Mouse (Mus musculus) v-Abl transformed pro-B cells (cell line): Measurements from ENCODE around the gene Tmem221.

ENCODE experiments used
- in situ Hi-C, 2 experiments: fragments of 400-800 bp; cut with MboI; formaldehyde crosslinking; loops; one replicate each; pipeline ENCODE4 v1.15.1; 2025; ENCODE audit not compliant: unreplicated experiment in 2 of 2

Tmem221 gene

DNA sequence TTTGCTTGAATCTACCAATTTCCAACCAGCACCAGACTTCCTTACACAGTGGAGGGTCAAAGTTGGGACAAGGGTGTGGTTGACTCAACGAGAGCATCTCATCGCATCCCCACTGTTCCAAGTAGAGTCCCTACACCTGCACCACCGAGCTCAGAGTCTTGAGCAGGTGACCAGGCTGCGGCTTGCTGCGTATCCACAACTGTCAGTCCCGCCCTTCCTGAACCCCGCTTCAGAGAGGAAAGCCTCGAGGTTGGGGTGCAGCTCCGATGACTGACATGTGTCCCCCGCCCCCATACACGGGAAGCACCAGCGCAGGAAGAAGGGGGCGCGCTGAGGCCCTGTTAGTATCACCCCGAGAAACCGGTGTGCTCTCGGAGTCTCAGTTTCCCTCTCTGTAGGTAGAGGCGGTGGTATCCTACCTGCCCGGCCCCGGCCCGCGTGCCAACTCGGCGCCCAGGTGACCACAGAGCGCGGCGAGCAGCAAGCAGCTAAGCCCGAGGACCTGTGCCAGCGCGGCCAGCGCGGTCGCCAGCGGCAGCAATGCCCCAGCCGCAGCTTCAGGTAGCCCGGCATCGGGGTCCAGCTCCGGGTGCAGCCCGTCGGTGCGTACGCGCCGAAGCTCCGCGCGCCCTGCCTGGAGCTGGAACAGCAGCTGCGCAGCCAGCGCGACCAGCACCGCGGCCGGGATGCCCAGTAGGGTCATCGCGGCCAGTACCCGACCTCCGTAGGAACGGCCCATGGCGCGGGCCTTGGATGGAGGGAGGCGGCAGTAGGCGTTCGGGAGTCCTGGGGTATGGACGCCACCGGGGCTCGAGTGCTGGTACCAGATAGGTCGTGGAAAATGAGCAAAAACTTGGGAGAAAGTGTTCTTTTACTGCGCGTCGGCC lies at the start of gene Tmem221:
Gene Tmem221 (minus strand): TSS at position 801 of the 887 bp plus-strand sequence.
- in situ Hi-C loops: loop anchor here in 1 of 2 experiments (10.0 kb wide), 1 partner anchor 176 kb away; no protein-coding TSS in a partner anchor

DNA sequence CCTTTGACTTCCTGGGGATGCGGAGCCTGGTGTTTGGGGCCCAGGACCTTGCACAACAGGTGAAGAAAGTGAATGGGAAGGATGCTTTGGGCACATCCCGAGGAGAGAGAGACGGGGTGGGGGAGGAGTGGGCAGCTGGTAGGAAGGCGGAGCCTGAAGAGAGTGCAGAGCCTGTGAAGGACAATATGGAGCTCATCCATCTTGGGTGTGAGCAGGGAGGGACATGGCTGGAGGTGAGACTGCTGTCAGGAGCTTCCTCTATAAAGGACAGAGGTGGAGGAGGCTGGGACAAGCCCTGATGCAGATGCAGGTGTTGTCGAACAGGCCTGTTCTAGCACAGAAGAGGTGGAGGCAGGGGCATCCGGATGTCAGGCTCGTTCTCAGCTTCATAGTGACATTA lies 45.4 kb upstream of the Tmem221 start:
- in situ Hi-C loops: no loop called here

DNA sequence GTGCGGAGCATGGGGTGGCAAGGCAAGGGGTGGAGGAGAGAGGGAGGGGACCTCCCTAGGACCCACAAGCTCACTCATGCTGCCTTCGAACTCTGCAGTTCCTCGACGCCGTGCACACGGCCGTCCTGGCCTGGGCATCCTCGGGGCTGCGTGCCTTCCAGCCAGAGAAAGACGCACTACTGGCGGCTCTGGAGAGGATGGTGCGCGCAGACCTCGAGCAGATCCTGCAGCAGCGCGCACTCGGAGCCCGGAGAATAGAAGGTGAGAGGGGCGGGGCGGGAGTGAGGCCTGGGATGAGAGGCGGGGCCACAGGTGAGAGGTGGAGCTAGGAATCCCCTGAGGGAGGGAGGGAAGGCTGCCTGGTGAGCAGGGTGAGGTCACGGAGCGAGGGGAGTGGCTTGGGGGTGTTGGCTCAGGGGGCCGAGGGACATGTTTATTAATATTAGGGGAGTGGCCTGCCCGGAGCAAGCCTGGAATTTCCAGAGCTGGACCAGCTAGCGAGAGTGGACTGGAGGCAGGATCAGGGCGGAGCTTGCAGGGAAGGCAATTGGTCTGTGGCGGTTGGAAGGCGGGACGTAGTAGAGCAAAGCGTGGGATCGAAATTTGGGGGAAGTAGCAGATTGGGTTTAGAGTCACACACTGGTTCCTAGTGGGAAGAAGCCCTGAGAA lies 44.1 kb upstream of the Tmem221 start:
- in situ Hi-C loops: no loop called here

DNA sequence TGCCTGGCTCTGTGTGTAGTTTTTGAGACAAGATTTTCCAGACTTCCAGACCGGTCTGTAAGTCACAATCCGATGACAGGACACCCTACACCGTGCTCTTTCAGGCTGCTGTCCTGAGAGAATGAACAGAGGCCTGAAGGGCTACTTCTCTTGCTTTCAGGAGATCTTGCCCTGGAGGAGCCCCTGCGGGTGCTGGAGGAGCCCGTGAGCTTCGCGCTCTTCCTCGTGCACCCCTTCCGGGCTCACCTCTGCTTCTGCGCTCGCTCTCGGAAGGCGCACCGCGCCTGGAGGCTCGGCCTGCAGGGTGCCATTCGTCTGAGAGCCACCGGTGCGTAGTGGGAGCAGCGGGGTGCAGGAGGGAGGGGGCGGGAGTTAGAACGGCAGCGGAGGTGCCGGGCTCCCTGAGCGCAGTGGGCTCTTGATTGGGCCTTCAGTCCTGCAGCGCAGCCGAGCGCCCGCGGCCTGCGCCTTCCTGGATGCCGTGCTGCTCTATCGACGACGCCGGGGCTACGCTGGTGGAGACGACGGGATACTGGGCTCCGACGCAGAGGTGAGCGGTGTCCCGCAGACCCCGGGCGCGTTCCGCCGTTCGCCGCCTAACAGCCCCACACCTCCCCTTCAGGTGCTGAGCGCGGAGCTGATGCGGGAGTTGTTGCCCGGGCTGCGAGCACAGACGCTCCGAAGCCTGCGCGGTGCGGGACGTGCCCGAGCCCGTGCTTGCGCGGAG lies 43.4 kb upstream of the Tmem221 start:
- in situ Hi-C loops: no loop called here

DNA sequence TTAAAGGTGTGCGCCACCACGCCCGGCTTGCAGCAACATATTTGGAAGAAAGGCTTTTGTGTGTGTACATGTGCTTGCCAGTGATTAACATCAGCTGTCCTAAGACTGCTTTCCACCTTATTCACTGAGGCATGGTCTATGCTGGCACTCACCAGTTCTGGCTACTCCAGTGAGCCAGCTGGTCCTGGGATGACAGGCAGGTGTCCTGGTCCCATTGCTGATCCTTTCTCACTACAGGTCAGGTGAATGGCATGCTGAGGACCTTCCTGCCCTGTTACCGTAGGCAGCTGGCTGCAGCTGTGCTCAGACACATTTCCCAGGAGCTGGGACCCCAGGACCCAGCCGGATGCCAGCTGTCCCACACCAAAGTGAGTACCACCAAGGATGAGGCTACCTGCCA lies 40.2 kb upstream of the Tmem221 start:
- in situ Hi-C loops: loop anchor here (5.0 kb wide), 2 partner anchors 33 to 37 kb away; no protein-coding TSS in a partner anchor

DNA sequence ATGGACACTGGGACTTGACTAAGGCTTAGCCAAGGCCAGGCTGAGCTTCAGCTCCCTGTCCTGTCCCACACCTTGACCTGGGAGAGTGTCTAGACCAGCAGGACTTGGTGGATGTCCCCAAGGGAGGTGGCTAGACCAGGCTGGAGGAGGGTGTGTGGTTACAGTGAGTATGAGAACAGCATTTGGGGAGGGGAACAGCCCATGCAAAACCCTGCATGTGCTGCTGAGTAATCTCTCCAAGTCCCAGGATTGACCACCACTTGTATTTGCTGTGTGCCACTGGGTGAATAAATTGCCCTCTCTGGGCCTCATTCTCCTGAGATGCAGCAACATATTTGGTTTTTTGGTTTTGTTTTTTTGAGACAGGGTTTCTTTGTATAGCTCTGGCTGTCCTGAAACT lies 39.7 kb upstream of the Tmem221 start:
- in situ Hi-C loops: loop anchor here (5.0 kb wide), 2 partner anchors 34 to 36 kb away; no protein-coding TSS in a partner anchor

DNA sequence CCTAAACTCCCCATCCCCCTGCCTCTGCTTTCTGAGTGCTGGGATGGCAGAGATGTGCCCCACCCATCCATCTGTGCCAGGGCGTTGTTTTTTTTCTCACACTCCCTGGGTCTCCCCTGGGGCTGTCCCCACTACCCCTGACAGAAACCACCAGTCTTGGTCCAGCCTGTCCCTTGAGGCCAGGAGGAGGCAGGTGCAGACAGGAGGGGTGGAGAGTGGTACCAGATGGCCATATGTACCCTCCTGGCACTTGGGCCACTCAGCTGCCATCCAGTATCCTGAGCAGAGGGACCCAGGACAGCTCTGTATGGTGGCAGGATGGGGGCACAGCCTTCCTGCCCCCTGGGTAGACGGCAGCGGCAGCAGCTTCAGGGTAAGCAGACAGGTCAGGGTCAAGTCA lies 38.8 kb upstream of the Tmem221 start, which contains the start of gene Fam129c:
Gene Fam129c (plus strand): TSS at position 198 of the 400 bp plus-strand sequence.
- in situ Hi-C loops: loop anchor here (5.0 kb wide), 2 partner anchors 35 kb away; no protein-coding TSS in a partner anchor

DNA sequence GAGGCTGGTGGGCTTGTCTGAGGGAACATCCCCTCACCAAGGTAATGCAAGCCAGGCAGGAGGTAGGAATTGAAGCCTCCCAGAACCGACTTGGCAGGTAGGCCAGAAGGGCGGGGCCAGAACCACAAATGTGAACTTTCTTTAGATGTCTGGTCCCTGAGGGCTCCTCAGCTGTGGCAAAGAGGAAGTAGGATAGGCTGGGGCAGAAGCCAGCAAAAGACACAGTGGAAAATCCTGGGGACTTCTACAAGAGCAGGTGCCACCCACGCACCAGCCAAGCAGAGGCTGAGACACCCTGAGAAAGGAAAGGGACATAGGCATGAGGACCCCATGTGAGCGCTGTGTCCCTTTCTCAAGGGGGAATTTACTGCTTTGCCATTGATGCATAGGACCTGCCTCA lies 38.1 kb upstream of the Tmem221 start:
- in situ Hi-C loops: loop anchor here (5.0 kb wide), 2 partner anchors 34 to 36 kb away; no protein-coding TSS in a partner anchor

DNA sequence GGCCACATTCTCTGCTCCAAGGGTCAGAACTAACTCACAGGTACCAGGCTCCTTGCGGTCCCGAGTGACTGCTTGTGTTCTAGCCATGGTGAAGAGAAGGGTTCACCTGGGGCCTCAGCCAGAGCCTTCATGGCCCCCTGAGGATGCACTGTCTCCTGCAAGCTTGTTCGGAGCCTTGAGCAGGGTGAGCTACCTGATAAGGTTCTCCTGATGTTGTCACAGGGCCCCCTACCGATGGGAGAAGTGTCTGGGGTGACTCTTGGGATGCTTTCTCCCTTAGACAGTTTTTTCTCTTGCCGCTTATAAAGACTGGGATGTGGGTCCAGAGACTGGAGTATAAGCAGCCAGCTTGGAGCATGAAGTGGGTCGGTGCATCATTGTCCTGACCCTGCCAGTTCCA lies 37.7 kb upstream of the Tmem221 start:
- in situ Hi-C loops: loop anchor here (5.0 kb wide), 2 partner anchors 34 to 36 kb away; no protein-coding TSS in a partner anchor

DNA sequence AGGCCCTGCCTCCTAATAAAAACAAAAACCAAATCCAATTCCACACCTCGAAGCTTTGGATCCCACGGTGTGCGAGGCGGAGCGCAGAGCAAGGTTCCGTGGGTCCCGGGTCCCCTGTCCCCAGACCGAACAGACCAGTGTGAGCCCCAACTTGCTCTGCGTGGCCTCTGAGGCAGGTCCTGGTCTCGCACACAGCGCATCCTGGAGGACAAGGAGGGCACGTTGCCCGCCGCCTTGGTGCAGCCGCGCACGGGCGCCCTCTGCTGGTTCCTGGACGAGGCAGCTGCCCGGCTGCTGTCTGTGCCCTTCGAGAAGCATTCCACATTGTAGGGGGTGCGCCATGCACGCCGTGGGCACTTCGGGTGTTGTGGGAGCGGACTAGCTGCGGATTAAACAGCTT lies 37.2 kb upstream of the Tmem221 start:
- in situ Hi-C loops: loop anchor here (5.0 kb wide), 2 partner anchors 34 to 36 kb away; no protein-coding TSS in a partner anchor

DNA sequence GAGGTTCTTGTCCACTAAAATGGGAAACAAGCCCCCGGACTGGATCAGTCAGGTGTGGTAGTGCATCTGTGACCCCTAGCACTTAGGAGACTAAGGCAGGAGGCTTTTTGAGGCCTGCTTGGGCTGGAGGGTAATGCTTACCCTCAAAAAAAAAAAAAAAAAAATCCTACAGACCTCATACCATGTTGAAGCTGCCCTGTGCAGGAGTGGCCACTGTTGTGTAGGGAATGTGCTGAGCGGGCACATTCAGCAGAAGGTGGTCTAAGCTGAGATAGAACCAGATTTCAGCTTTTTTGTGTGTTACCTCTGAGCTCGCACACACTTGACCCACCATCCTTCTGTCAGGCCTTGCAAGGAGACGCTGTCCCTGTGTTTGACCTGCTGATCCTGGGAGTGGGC lies 35.7 kb upstream of the Tmem221 start:
- in situ Hi-C loops: no loop called here

DNA sequence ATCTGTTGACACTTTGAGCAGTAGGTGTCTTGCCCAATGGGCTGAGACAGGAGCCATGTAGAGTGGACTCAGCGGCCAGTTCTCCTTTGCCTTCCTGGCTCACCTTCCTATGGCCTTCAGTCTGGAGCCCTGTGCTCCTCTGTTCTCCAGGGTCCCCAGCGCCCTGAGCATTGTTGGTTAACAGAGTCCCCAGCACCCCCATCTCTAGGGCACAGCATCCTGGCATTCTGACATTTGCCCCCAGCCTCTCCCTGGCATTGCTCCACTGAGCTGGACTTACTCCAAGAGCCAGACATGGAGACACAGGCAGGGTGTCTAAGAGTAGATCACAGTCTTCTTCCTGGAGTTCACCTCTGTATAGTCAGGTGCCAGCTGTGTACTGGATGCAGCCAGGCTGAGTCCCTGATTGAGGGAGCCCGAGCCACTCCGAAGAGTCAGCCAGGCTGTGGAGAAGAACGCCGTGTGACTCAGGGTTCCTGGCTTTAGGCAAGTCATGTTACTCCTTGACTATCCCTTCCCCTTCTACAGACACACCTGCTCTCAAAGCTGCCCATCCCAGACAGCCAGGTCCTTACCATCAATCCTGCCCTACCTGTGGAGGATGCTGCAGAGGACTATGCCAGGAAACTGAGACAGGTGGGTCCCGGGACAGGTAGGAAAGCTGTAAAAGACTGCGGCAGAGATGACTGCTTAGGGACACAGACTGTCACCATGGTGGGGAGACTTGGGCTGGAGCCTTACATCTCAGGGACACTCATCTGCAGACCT lies 35.1 kb upstream of the Tmem221 start:
- in situ Hi-C loops: no loop called here

DNA sequence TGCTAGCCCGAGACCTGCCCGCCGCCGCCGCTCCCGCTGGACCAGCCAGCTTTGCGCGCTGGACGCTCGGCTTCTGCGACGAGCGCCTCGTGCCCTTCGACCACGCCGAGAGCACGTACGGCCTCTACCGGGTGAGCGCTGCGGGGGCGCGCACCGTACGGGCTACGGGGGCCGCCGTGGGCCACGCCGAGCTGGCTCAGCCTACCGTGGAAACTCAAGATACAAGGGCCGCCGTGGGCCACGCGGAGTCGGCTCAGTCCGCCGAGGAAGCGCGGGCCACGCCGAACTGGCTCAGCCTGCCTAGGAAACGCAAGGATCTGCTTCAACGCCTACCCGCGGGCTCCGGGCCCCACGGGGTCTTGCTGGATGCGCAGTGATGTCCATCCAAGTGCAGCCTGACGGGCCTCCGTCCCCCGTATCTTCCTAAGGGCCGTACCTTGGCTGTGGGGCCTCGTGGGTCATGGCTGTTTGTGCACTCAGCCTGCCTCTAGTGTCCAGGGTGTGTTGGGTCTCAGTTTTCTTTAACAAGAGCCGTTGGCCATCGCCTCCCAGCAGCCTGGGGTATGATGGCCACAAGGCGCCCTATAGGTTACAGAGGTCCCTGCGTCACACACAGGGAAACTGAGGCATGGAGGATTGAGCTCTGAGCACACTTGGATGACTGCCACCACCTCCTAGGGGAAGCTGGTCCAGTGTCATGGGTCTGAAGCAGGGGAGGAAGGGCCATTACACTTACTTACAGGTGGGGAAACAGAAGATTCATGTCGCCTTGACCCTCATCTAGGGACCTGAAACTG lies 33.9 kb upstream of the Tmem221 start:
- in situ Hi-C loops: no loop called here

DNA sequence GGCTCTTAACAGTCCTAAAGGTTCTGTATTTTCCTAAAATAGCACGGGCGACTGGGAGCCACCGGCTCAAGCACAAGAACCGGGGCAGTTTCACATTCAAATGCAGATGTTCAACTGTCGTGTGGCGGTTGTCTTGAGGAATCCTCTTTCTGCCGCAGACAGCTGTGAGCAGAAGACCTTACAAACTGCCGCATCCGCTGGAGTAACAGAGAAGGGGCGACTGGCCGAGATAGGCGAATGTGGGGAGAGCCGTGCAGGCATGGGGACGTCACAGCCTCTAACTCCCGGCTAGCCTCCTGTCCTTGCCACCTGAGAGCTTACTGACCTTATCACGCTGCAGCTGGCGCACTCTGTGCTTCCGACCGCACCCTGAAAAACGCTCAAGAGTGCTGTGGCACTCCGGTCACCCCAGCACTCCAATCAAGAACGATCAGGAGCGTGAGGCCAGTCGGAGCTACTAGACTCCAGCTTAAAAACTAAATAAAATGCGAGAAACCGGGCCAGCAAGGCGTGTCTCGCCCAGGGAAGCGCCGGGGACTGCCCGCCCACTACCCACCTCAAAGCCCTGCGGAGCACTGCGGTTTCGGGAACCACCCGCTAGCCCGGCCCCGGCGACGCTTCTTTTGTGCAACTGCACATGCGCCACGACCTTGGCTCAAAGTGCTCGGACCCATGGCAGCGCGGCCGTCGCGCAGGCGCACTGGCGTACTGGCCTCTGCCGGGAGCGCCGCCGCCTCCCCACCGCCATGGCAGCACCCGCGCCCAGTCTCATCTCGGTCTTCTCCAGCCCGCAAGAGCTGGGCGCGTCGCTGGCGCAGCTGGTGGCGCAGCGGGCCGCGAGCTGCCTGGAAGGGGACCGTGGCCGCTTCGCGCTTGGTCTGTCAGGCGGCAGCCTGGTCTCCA lies 33.1 kb upstream of the Tmem221 start, which contains the start of gene Pgls:
Gene Pgls (plus strand): TSS at position 706 of the 903 bp plus-strand sequence.
- in situ Hi-C loops: no loop called here

DNA sequence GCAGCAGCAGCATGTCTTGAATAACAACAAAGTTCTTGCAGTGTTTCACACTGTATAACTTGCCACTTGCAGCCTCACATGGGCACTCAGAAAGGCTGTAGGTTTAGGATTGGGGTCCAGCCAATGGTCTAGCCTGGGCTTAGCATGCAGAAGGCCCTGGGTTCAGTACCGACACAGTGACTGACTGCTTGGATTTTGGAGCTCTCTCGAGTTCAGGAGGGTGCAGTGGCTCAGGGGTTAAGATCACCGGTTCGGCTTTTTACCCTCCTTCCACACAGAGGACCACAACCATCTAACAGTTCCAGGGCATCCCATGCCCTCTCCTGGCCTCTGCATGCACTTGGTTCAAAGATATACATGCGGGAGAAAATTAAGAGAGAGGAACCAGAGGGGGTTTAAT lies 32.3 kb upstream of the Tmem221 start:
- in situ Hi-C loops: no loop called here

DNA sequence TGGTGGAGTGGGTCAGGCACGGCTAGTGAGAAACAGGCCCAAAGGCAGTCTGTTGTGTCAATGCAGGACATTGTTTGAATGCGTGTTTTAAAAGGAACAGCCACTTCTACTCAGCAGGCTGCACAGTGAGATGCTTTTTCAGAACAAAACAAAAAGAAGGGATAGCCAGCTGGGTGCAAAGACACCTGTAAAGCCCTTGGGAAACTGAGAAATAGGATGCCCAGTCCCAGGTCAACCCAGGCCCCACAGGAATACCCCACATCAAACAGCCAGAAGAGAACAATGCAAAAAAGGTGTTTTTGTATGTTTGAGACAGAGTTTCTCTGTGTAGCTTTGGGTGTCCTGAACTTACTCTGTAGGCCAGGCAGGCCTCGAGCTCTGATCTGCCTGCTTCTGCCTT lies 30.1 kb upstream of the Tmem221 start:
- in situ Hi-C loops: no loop called here

DNA sequence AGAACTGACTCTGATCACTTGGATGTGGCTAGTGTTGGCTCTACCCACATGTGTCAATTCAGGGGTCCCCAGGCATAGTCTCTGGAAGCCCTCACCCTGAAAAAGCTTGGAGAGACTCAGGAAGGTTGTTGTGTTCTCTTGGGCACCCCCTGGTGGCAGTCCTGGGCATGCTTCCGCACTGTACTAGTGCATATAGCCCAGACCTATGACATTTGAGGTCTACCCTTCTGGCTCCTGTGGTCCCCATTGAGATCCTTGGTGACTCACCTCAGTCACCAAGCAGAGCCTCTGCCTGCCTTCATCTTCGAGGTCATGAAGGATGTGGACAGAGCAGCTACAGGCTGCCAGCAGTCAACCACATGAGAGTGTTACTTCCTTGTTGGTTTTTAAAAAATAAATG lies 28.2 kb upstream of the Tmem221 start:
- in situ Hi-C loops: no loop called here

DNA sequence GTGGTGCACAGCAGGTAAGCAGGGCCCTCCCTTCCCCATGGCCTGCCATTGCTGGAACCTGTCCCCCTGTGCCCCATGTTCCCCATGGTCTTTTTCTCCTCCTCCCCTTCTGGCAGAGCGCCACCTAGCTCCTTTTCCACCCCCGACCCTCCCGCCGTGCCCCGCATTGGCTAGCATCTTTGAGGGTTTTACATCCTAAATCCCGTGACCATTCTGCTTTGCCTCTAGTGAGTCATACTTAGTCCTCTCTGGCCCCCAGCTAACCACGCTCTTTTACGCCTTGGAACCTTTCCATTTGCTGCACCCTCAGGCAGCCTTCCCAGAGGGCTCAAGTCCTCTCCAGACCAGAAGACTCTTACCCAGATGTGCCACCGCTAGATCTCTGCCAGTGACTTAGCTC lies 21.5 kb upstream of the Tmem221 start:
- in situ Hi-C loops: no loop called here
